Mouse (Mus musculus) erythroblast, embryonic 14.5 days (primary cell): ENCODE measurements around the gene Psmb8.

Experiments used
- GATA1 ChIP-seq: IDR thresholded peaks from 2 replicates; pipeline ENCODE4 v1.6.1; 2012; ENCODE audit warnings: low read length, inconsistent platforms, mixed read lengths
- TAL1 ChIP-seq: IDR thresholded peaks from 3 replicates; pipeline ENCODE4 v1.6.1; 2012; ENCODE audit warnings: low read length, inconsistent platforms, mixed read lengths

DNA sequence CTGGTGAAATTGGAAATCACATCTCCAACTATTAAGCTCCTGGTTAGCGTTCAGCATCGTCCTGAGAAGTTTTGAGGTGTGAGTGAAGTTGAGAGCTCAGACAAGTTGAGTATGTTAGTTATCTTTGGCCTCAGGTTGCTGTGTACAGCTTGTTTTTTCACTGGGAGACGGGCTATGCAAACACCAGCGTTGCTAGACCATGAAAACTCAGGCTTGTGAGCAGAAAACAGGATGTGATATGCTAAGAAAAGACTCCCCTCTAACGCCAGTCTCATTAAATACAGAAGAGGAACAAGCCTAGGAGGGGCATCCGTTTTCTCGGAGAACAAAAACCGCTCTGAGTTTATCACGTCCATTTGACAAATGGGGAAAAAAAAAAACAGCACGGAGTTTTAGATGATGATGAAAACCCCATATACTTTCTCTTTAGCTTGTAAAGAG is 42.1 kb downstream of the Psmb8 start:
- TF ChIP-seq GATA1 (no peak), TAL1 (no peak)
